Mouse (Mus musculus) layer of hippocampus, adult 11-12 months (tissue): ENCODE data around the gene Camk1g.

ENCODE experiments used
- DNase-seq: peaks from one replicate; pipeline ENCODE4 v3.0.0; 2022; ENCODE audit warnings: low spot score

Camk1g gene

GRCm38 (mm10) chr1:193301216-193302092 is 68.6 kb downstream of the Camk1g start:
- DNase-seq: no peak

GRCm38 (mm10) chr1:193299995-193300394 is 70.1 kb downstream of the Camk1g start:
- no peak for DNase-seq

- no peak for DNase-seq
Observed at GRCm38 (mm10) chr1:193298141-193298765, 71.8 kb downstream of the Camk1g start.
